In the genomic region with DNA sequence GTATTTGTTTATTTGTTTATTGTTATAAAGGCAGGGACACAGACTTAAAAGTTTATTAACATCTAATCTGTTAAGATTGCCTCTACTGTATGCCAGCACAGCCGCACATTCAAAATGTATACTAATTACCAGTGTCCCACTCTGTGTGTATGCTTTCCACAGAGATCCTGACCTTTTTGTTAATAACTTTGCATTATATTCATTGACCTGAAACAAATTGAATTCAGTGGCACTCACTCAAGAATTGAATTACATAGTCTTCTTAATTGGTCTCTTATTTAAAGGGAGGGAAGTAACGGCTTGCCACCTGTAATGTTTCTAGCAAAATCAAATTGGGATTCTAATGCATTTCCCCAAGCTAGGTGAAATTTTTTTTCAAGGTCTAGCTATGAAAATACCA, we compare ENCODE assay signal across 28 mouse cellular contexts.
A peak's percentile ranks its signal among the peaks of the same experiment; 100 is the strongest.
DNase-seq lines count a peak whose midpoint lies in the region; ATAC-seq lines count a peak whose summit lies in the region.
"Had no signal": no experiment of that assay in that cellular context is flagged by ENCODE, and none has a peak within 500 bp of the region (broad histone marks: within the 10 kb centered on the region; RNA-seq: fewer than 3 reads in every experiment).

No protein-coding gene starts in this region.

- 53% methylated on average over 2 of the region's 2 CpGs for WGBS in hindbrain, embryonic 15.5 days
- 63% methylated on average over 2 of the region's 2 CpGs for WGBS in hindbrain, embryonic 13.5 days
- 58% methylated on average over 2 of the region's 2 CpGs for WGBS in midbrain, embryonic 15.5 days
- WGBS in midbrain, embryonic 10.5 days = 86% methylated on average over 2 of the region's 2 CpGs
- 22% methylated on average over 2 of the region's 2 CpGs for WGBS in forebrain, embryonic 13.5 days

- H3K4me3 ChIP-seq in hindbrain, embryonic 15.5 days = no peak overlapping the region
- no peak overlapping the region for H3K4me3 ChIP-seq in hindbrain, embryonic 13.5 days
- no peak overlapping the region for H3K4me3 ChIP-seq in midbrain, embryonic 15.5 days
- no peak overlapping the region for H3K4me3 ChIP-seq in midbrain, embryonic 10.5 days
- no peak overlapping the region for H3K4me3 ChIP-seq in forebrain, embryonic 13.5 days
- H3K4me3 ChIP-seq: forebrain, embryonic 10.5 days; heart, embryonic 12.5 days; heart, embryonic 15.5 days had no signal

- no peaks in the 10 kb centered on the region for H3K27me3 ChIP-seq in hindbrain, embryonic 15.5 days
- H3K27me3 ChIP-seq in hindbrain, embryonic 13.5 days = 0 out of 2 replicates have a peak, but pooled peaks cover 11% of the 10 kb centered on the region
- H3K27me3 ChIP-seq in midbrain, embryonic 15.5 days (replicated peaks) = no peaks in the 10 kb centered on the region
- H3K27me3 ChIP-seq in midbrain, embryonic 10.5 days (ENCODE audit: low read depth, poor library complexity, severe bottlenecking) = peaks cover 28% of the 10 kb centered on the region
- peaks cover 17% of the 10 kb centered on the region for H3K27me3 ChIP-seq in forebrain, embryonic 13.5 days
- H3K27me3 ChIP-seq: CH12.LX; heart, embryonic 12.5 days; heart, embryonic 15.5 days had no signal

- peaks cover 16% of the 10 kb centered on the region for H3K4me1 ChIP-seq in hindbrain, embryonic 15.5 days (replicated peaks)
- peaks cover 18% of the 10 kb centered on the region for H3K4me1 ChIP-seq in hindbrain, embryonic 13.5 days (replicated peaks)
- H3K4me1 ChIP-seq in midbrain, embryonic 15.5 days = peaks cover 25% of the 10 kb centered on the region
- H3K4me1 ChIP-seq in midbrain, embryonic 10.5 days = peaks cover 16% of the 10 kb centered on the region
- peaks cover 20% of the 10 kb centered on the region for H3K4me1 ChIP-seq in forebrain, embryonic 13.5 days

- no peak overlapping the region for H3K27ac ChIP-seq in hindbrain, embryonic 15.5 days (replicated peaks)
- H3K27ac ChIP-seq in hindbrain, embryonic 13.5 days = no peak overlapping the region
- H3K27ac ChIP-seq in midbrain, embryonic 15.5 days = peak overlapping the region; percentile 89
- no peak overlapping the region for H3K27ac ChIP-seq in midbrain, embryonic 10.5 days (replicated peaks)
- no peak overlapping the region for H3K27ac ChIP-seq in forebrain, embryonic 13.5 days
- H3K27ac ChIP-seq: forebrain, embryonic 10.5 days; gastrocnemius, adult 2 months; heart, embryonic 15.5 days had no signal

- H3K9ac ChIP-seq in hindbrain, embryonic 15.5 days = no peak overlapping the region
- H3K9ac ChIP-seq in hindbrain, embryonic 13.5 days = no peak overlapping the region
- no peak overlapping the region for H3K9ac ChIP-seq in midbrain, embryonic 15.5 days
- H3K9ac ChIP-seq in forebrain, embryonic 13.5 days = no peak overlapping the region
- H3K9ac ChIP-seq: heart, embryonic 12.5 days; heart, embryonic 15.5 days had no signal

- 0 out of 2 replicates have a peak overlapping the region, but pooled peaks have one; percentile 54 for H3K4me2 ChIP-seq in hindbrain, embryonic 15.5 days
- H3K4me2 ChIP-seq in hindbrain, embryonic 13.5 days = no peak overlapping the region
- no peak overlapping the region for H3K4me2 ChIP-seq in midbrain, embryonic 15.5 days
- H3K4me2 ChIP-seq in forebrain, embryonic 13.5 days = no peak overlapping the region

- H3K9me3 ChIP-seq in hindbrain, embryonic 15.5 days = no peaks in the 10 kb centered on the region
- no peaks in the 10 kb centered on the region for H3K9me3 ChIP-seq in hindbrain, embryonic 13.5 days
- H3K9me3 ChIP-seq in midbrain, embryonic 15.5 days = no peaks in the 10 kb centered on the region
- no peaks in the 10 kb centered on the region for H3K9me3 ChIP-seq in midbrain, embryonic 10.5 days (replicated peaks)
- H3K9me3 ChIP-seq in forebrain, embryonic 13.5 days (replicated peaks) = no peaks in the 10 kb centered on the region
- H3K9me3 ChIP-seq: forebrain, embryonic 10.5 days; G1E; heart, embryonic 12.5 days; heart, embryonic 15.5 days had no signal

- no peak for DNase-seq in midbrain, embryonic 10.5 days (ENCODE audit: low spot score)
- peak; percentile 55 for DNase-seq in retina, postnatal 1 day
- DNase-seq: adrenal gland, adult 2 months; adrenal gland, postnatal 14 days; B cell, adult 2 months; cerebellum, adult 11-12 months; cerebellum, adult 8-10 months; cerebellum, postnatal 10 days; cerebellum, postnatal 36 days; embryo, embryonic 11 days; forebrain, postnatal 0 days; gastrocnemius, adult 2 months; gastrocnemius, postnatal 14 days; heart, postnatal 10 days; heart, postnatal 36 days had no signal

- ATAC-seq in hindbrain, embryonic 15.5 days (ENCODE audit: low FRiP score, low read depth) = no peak
- no peak for ATAC-seq in hindbrain, embryonic 13.5 days (ENCODE audit: low FRiP score)
- no peak for ATAC-seq in midbrain, embryonic 15.5 days (replicated peaks)
- no peak for ATAC-seq in forebrain, embryonic 13.5 days
- ATAC-seq: forebrain, embryonic 14.5 days; forebrain, postnatal 0 days; hindbrain, postnatal 0 days; inflammation-experienced regulatory T-cells, adult 6 months; intestine, embryonic 16.5 days had no signal

- H3K36me3 ChIP-seq in hindbrain, embryonic 15.5 days = no peaks in the 10 kb centered on the region
- no peaks in the 10 kb centered on the region for H3K36me3 ChIP-seq in hindbrain, embryonic 13.5 days
- H3K36me3 ChIP-seq in midbrain, embryonic 15.5 days (replicated peaks) = no peaks in the 10 kb centered on the region
- H3K36me3 ChIP-seq in midbrain, embryonic 10.5 days = no peaks in the 10 kb centered on the region
- H3K36me3 ChIP-seq in forebrain, embryonic 13.5 days (ENCODE audit: poor library complexity, severe bottlenecking) = no peaks in the 10 kb centered on the region
- H3K36me3 ChIP-seq: forebrain, embryonic 10.5 days; G1E; heart, embryonic 12.5 days; heart, embryonic 15.5 days had no signal
